Mouse (Mus musculus): ENCODE results near the gene Morc4. TPM values are rescaled to one million over a fixed set of nuclear protein-coding genes. Genes with fewer than 3 reads are reported as not detected.

Morc4 gene
- polyA plus RNA-seq, 1 experiment from 2014 or later, result 6.0 TPM

GRCm38 (mm10) chrX:139799953-139800352, 71.5 kb downstream of the Morc4 start:
- Histone ChIP-seq H3K9me3 (no peaks in the 10 kb centered on the region), H3K4me1 (replicated peaks) (no peaks in the 10 kb centered on the region), H3K27me3 (ENCODE audit: insufficient read depth, poor library complexity, severe bottlenecking) (peaks cover 79% of the 10 kb centered on the region), H3K27ac (no peak overlapping the region), H3K4me3 (no peak overlapping the region), H3K36me3 (no peaks in the 10 kb centered on the region)
- DNase-seq (ENCODE audit: low spot score), result no peak
- WGBS, result 83% methylated on average over 3 of the region's 3 CpGs

DNA sequence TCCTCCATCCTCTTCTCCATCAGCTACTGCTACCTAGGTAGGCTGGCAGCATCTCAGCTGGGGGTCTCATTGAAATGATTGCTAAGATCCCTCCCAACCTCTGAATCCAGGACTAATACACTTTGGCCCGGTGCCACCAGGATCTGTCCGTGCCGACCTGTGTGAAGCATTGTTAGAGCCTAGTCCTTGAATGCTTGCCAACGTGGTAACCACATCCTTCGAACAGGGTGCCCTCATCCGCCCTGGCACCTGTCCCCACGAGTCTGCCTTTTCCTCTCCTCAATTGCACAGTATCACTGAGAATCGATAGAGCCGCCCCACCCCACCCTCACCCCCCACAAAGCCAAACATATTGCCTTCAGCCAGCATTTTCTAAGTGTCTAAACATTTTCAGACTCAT, 73.6 kb downstream of the Morc4 start:
- H3K4me3 ChIP-seq, result no peak overlapping the region
- peaks cover 66% of the 10 kb centered on the region for H3K27me3 ChIP-seq (ENCODE audit: insufficient read depth, poor library complexity, severe bottlenecking)
- WGBS, result 91% methylated on average over 9 of the region's 9 CpGs
- H3K36me3 ChIP-seq, result no peaks in the 10 kb centered on the region
- H3K4me1 ChIP-seq (replicated peaks), result no peaks in the 10 kb centered on the region
- H3K27ac ChIP-seq, result no peak overlapping the region
- no peaks in the 10 kb centered on the region for H3K9me3 ChIP-seq
- no peak for DNase-seq (ENCODE audit: low spot score)

- H3K4me1 ChIP-seq (replicated peaks), result no peaks in the 10 kb centered on the region
- H3K27me3 ChIP-seq (ENCODE audit: insufficient read depth, poor library complexity, severe bottlenecking), result peaks cover 66% of the 10 kb centered on the region
- H3K9me3 ChIP-seq, result no peaks in the 10 kb centered on the region
- WGBS, result 85% methylated on average over 6 of the region's 6 CpGs
- no peaks in the 10 kb centered on the region for H3K36me3 ChIP-seq
- H3K4me3 ChIP-seq, result no peak overlapping the region
- DNase-seq (ENCODE audit: low spot score), result no peak
- H3K27ac ChIP-seq, result no peak overlapping the region
Measured at GRCm38 (mm10) chrX:139796037-139796436, 75.4 kb downstream of the Morc4 start.

- WGBS, result 87% methylated on average over 7 of the region's 7 CpGs
- Histone ChIP-seq H3K27me3 (ENCODE audit: insufficient read depth, poor library complexity, severe bottlenecking) (peaks cover 68% of the 10 kb centered on the region), H3K4me3 (no peak overlapping the region)
Measured at GRCm38 (mm10) chrX:139794072-139794845, 77.2 kb downstream of the Morc4 start.

GRCm38 (mm10) chrX:139785764-139786163, 85.7 kb downstream of the Morc4 start:
- Histone ChIP-seq H3K9me3 (no peaks in the 10 kb centered on the region), H3K4me1 (replicated peaks) (peaks cover 17% of the 10 kb centered on the region), H3K27me3 (ENCODE audit: insufficient read depth, poor library complexity, severe bottlenecking) (peaks cover 67% of the 10 kb centered on the region), H3K27ac (no peak overlapping the region), H3K4me3 (no peak overlapping the region), H3K36me3 (no peaks in the 10 kb centered on the region)
- DNase-seq (ENCODE audit: low spot score), result no peak
- 67% methylated on average over 1 of the region's 1 CpGs for WGBS

More at GRCm38 (mm10) chrX:139794072-139794845, 77.2 kb downstream of the Morc4 start:
- DNase-seq (ENCODE audit: low spot score), result no peak
- Histone ChIP-seq H3K9me3 (no peaks in the 10 kb centered on the region), H3K4me1 (replicated peaks) (no peaks in the 10 kb centered on the region), H3K36me3 (no peaks in the 10 kb centered on the region), H3K27ac (no peak overlapping the region)

GRCm38 (mm10) chrX:139783045-139783422, 88.4 kb downstream of the Morc4 start:
- H3K4me3 ChIP-seq, result no peak overlapping the region
- peaks cover 79% of the 10 kb centered on the region for H3K27me3 ChIP-seq (ENCODE audit: insufficient read depth, poor library complexity, severe bottlenecking)
- no peak for DNase-seq (ENCODE audit: low spot score)
- peaks cover 17% of the 10 kb centered on the region for H3K4me1 ChIP-seq (replicated peaks)
- H3K9me3 ChIP-seq, result no peaks in the 10 kb centered on the region
- H3K36me3 ChIP-seq, result no peaks in the 10 kb centered on the region
- no peak overlapping the region for H3K27ac ChIP-seq
- 25% methylated on average over 3 of the region's 3 CpGs for WGBS

DNA sequence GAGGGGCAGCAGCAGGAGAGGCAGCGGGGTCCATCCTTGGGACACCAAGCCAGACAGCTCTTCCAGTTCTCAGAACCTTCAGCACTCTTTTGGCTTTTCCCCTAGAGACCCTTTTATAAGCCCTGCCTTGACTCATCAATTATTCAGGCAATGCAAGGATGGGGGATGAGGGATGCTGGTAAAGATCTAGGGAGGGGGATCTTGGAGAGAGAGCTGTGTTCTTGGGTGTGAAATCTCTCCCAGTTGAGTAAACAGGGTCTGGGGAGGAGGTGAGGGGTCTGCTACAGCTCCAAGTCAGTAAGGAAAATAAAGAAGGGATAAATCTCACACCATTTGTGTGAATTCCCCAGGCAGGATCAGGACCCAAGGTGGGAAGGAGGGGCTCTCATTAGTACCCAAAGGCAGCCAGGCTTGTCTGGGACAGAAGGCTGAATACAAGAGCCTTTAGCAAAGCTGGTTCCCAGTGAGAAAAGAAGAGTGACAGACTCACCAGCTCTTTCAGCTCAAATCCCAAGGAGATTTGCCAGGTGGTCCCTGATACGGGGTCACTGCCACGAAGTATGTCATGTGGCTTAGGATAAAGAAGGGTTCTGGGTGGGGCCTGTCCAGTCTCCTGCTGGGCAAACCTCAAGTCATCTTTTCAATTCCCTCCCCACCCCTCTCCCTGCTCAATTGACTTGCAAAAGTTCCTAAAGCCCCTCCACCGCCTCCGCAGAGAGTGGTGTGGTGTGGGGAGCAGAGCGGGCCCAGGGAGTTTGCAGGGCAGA, 89.0 kb downstream of the Morc4 start, which contains the start of gene Ripply1:
Gene Ripply1 (minus strand): TSS at position 76 of the 767 bp plus-strand sequence.
- H3K36me3 ChIP-seq, result no peaks in the 10 kb centered on the region
- H3K27me3 ChIP-seq (ENCODE audit: insufficient read depth, poor library complexity, severe bottlenecking), result peaks cover 79% of the 10 kb centered on the region
- peak; percentile 12 for DNase-seq (ENCODE audit: low spot score)
- H3K4me3 ChIP-seq, result no peak within 1 kb of the TSS
- WGBS, result 28% methylated on average over 6 of the region's 6 CpGs
- H3K27ac ChIP-seq, result no peak within 1 kb of the TSS
- H3K9me3 ChIP-seq, result no peaks in the 10 kb centered on the region
- peaks cover 17% of the 10 kb centered on the region for H3K4me1 ChIP-seq (replicated peaks)

DNA sequence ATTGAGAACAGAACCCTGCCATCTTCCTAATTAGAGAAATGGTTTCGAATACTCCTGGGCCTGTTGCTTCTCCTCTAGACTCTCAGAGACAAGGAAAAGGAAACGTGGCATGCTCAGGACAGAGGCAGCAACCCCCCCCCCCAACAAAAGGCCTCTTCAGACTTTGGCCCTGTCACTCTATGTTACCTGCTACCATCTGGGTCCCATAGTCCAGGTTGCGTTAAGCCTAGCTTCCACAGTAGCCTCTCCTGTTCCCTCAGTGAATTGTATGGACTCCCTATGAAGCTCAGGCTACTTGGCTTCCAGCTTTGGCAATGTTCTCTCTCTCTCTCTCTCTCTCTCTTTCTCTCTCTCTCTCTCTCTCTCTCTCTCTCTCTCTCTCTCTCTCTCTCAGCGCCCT, 89.9 kb downstream of the Morc4 start:
- no peak overlapping the region for H3K4me3 ChIP-seq
- 78% methylated on average over 4 of the region's 4 CpGs for WGBS
- H3K36me3 ChIP-seq, result no peaks in the 10 kb centered on the region
- no peak overlapping the region for H3K27ac ChIP-seq
- peaks cover 17% of the 10 kb centered on the region for H3K4me1 ChIP-seq (replicated peaks)
- H3K27me3 ChIP-seq (ENCODE audit: insufficient read depth, poor library complexity, severe bottlenecking), result peaks cover 79% of the 10 kb centered on the region
- no peaks in the 10 kb centered on the region for H3K9me3 ChIP-seq
- no peak for DNase-seq (ENCODE audit: low spot score)

- no peak for DNase-seq (ENCODE audit: low spot score)
- Histone ChIP-seq H3K9me3 (no peaks in the 10 kb centered on the region), H3K4me3 (no peak overlapping the region), H3K27ac (no peak overlapping the region), H3K4me1 (replicated peaks) (peaks cover 17% of the 10 kb centered on the region), H3K36me3 (no peaks in the 10 kb centered on the region), H3K27me3 (ENCODE audit: insufficient read depth, poor library complexity, severe bottlenecking) (peaks cover 80% of the 10 kb centered on the region)
- 57% methylated on average over 3 of the region's 3 CpGs for WGBS
Measured at GRCm38 (mm10) chrX:139780988-139781387, 90.5 kb downstream of the Morc4 start.

GRCm38 (mm10) chrX:139779401-139779800, 92.1 kb downstream of the Morc4 start:
- no peak overlapping the region for H3K4me3 ChIP-seq
- H3K27me3 ChIP-seq (ENCODE audit: insufficient read depth, poor library complexity, severe bottlenecking), result peaks cover 77% of the 10 kb centered on the region
- H3K36me3 ChIP-seq, result no peaks in the 10 kb centered on the region
- DNase-seq (ENCODE audit: low spot score), result no peak
- no peak overlapping the region for H3K27ac ChIP-seq
- H3K4me1 ChIP-seq (replicated peaks), result peaks cover 17% of the 10 kb centered on the region
- 93% methylated on average over 5 of the region's 5 CpGs for WGBS
- H3K9me3 ChIP-seq, result no peaks in the 10 kb centered on the region

DNA sequence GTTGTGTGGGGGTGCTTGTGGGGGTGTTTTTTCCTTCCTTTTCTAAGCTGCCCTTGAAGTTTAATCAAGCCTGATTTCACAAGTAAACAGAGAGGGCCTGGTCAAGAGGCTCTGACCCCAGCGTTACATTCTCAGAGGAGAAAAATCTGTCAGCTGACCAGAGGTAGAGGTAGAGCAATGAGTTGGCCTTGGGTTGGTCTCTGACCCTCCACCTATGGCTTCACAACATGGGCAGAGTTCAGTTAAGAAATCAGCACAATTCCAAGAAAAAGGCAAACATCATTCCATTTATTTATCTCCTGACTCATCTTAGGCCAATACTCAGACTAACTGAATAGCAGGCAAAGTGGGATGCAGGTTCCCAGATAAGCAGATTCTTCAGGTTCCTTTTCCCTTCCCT, 92.6 kb downstream of the Morc4 start:
- 57% methylated on average over 1 of the region's 1 CpGs for WGBS
- H3K27me3 ChIP-seq (ENCODE audit: insufficient read depth, poor library complexity, severe bottlenecking), result peaks cover 74% of the 10 kb centered on the region

GRCm38 (mm10) chrX:139777357-139777756, 94.1 kb downstream of the Morc4 start:
- Histone ChIP-seq H3K4me1 (replicated peaks) (peaks cover 8% of the 10 kb centered on the region), H3K36me3 (no peaks in the 10 kb centered on the region), H3K27me3 (ENCODE audit: insufficient read depth, poor library complexity, severe bottlenecking) (peaks cover 59% of the 10 kb centered on the region), H3K9me3 (no peaks in the 10 kb centered on the region), H3K27ac (no peak overlapping the region), H3K4me3 (no peak overlapping the region)
- 32% methylated on average over 4 of the region's 4 CpGs for WGBS
- no peak for DNase-seq (ENCODE audit: low spot score)

More for the DNA sequence above, 92.6 kb downstream of the Morc4 start:
- Histone ChIP-seq H3K36me3 (no peaks in the 10 kb centered on the region), H3K9me3 (no peaks in the 10 kb centered on the region), H3K27ac (no peak overlapping the region), H3K4me1 (replicated peaks) (peaks cover 17% of the 10 kb centered on the region), H3K4me3 (no peak overlapping the region)
- DNase-seq (ENCODE audit: low spot score), result no peak

- 72% methylated on average over 7 of the region's 7 CpGs for WGBS
Measured at GRCm38 (mm10) chrX:139775084-139775612, 96.3 kb downstream of the Morc4 start.

More at GRCm38 (mm10) chrX:139775084-139775612, 96.3 kb downstream of the Morc4 start:
- Histone ChIP-seq H3K27ac (no peak overlapping the region), H3K4me1 (replicated peaks) (no peaks in the 10 kb centered on the region), H3K27me3 (ENCODE audit: insufficient read depth, poor library complexity, severe bottlenecking) (peaks cover 42% of the 10 kb centered on the region), H3K4me3 (no peak overlapping the region), H3K36me3 (no peaks in the 10 kb centered on the region), H3K9me3 (no peaks in the 10 kb centered on the region)
- DNase-seq (ENCODE audit: low spot score), result no peak

Data from hindbrain, embryonic 10.5 days (tissue).